Mouse (Mus musculus): Measurements from ENCODE around the gene Fth1.

- TF ChIP-seq CTCF (IDR thresholded peaks at IDR 0.05; ENCODE audit: low read depth) (no peak), EP300 (IDR thresholded peaks at IDR 0.05; ENCODE audit: low read depth) (peak; percentile 51)
Measured at GRCm38 (mm10) chr19:9955438-9955837, 25.0 kb upstream of the Fth1 start.
